Mouse (Mus musculus): ENCODE results near the gene Hoxd8.

Hoxd8 gene

GRCm38 (mm10) chr2:74704393-74704998, at the start of gene Hoxd8:
TSS of gene Hoxd8 (plus strand) at chr2:74704615.
- no peak for DNase-seq

- DNase-seq = no peak
Measured at GRCm38 (mm10) chr2:74654743-74655419, 49.5 kb upstream of the Hoxd8 start.

DNA sequence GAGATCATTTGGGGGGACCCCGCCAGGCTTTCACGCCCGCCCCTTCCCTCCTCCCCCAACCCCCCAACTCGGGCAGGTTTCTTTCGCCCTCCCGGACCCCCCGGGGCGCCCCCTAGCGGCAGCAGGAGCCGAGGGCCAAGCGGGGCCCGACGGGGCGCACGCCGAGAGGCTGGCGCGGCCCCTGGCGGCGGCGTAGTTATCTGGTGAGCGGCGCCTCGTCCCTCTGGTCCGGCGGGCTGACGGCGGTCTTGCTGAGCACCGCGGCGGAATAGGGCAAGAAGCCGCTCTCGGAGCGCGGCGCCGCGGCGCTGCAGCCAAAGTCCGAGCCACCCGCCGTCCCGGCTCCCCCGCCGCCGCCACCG, 49.0 kb upstream of the Hoxd8 start:
- peak in 1 of 2 experiments; percentile 39 for DNase-seq

- DNase-seq = peak; percentile 61 to 67
Measured at GRCm38 (mm10) chr2:74655821-74656631, 48.4 kb upstream of the Hoxd8 start.

- DNase-seq = peak in 1 of 2 experiments; percentile 19
Measured at GRCm38 (mm10) chr2:74656632-74657021, 47.8 kb upstream of the Hoxd8 start.

- peak; percentile 48 to 56 for DNase-seq
Measured at GRCm38 (mm10) chr2:74657251-74658023, 47.0 kb upstream of the Hoxd8 start.

DNA sequence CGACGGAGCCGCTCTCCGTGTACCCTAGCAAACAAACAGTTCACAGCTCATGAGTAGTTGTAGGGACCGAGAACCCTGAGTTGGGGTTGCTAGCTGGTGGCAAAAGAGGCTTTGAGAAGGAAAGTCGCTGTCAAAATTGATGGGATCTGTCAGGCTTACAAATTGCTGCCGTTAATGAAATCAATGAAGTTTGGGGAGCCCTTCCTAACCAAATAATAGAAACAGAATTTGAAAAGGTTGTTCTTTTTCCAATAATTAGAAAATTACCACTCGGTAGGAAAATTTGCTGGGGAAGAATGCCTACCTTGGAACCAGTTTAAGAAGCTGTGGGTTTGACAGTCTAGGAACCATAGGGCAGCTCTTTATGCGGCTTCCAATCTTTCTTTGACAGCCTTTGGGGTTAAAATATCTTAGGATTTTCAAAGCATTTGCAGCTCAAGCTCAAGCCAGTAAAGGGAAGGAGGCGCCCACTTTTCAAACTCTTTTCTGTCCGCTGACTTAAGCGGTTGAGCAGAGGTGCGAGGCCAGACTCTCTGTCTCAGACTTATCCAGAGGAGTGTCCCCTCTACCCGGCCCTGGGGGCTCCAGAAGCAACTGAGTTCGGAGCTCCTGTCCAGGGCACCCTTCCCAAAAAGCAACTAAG, 46.3 kb upstream of the Hoxd8 start:
- peak in 1 of 2 experiments; percentile 25 for DNase-seq

- peak in 1 of 2 experiments; percentile 28 for DNase-seq
Measured at GRCm38 (mm10) chr2:74658667-74659371, 45.6 kb upstream of the Hoxd8 start.

- peak in 1 of 2 experiments; percentile 20 for DNase-seq
Measured at GRCm38 (mm10) chr2:74659507-74660005, 44.9 kb upstream of the Hoxd8 start, which contains the start of gene Evx2. TSS of gene Evx2 (minus strand) at chr2:74659557.

DNA sequence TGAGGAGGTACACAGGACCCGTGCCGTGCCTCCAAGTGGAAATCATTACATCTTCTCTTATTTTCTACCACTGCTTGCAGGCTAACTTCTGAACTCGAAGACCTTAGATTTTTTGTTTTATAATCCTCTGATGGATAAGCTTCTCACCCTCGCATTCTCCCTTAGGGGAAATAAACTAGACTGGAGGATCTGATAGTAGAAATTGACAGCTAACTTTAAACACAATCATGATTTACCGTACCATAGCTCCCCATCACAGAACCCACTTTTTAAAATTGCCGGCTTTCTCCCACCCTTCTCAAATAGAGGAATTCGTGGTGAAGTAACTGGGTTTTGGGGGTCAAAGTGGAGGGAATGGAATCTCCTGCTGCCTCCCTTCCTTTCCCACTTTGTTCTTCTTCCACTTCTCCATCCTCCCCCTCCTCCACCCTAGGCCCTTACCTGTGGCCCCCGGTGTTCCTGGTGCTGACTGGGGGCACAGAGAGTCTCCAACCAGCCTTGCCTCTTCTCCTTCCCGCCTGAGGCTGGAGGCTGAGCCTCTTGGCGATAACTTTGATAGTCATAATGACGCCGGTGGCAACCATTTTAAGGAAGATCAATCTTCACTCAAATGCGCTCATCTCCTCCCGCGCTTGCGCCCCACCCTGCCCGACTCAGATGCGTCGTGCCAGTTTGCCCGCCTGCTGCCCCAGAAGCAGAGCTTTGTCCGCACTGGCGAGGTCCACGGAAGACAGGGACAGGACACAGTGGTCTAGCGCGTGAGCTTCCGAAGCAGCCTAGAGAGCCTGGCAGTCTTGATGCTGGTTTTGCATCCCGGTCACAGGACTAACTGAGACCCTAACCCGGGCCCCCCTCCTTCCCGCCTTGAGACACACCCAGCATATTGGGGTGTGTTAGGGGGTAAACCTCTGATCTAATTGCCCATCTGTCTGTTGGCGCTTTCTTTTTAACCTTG, 43.7 kb upstream of the Hoxd8 start:
- DNase-seq = peak in 1 of 2 experiments; percentile 20

- DNase-seq = peak in 1 of 2 experiments; percentile 21
Measured at GRCm38 (mm10) chr2:74661685-74662084, 42.7 kb upstream of the Hoxd8 start.

- DNase-seq = peak in 1 of 2 experiments; percentile 30
Measured at GRCm38 (mm10) chr2:74663291-74663925, 41.0 kb upstream of the Hoxd8 start.

DNA sequence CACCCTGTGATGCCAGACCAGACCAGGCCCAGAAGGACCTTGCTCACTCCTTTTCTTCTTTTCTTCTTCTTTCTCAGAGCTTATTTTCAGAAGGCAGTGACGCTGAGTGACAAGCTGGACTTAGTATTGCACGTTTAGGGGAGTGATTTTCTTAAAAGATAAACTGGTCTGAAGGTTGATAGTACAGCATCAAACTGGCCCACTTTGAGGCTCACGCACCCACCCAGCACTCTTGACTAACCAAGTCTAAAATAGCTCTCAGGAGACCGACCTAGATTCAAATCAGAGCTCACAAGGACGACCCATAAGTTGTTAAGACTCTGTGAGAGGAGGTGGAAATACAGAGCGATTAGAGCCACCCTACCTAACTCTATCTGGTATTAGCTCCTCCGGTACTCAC, 38.0 kb upstream of the Hoxd8 start:
- no peak for DNase-seq

DNA sequence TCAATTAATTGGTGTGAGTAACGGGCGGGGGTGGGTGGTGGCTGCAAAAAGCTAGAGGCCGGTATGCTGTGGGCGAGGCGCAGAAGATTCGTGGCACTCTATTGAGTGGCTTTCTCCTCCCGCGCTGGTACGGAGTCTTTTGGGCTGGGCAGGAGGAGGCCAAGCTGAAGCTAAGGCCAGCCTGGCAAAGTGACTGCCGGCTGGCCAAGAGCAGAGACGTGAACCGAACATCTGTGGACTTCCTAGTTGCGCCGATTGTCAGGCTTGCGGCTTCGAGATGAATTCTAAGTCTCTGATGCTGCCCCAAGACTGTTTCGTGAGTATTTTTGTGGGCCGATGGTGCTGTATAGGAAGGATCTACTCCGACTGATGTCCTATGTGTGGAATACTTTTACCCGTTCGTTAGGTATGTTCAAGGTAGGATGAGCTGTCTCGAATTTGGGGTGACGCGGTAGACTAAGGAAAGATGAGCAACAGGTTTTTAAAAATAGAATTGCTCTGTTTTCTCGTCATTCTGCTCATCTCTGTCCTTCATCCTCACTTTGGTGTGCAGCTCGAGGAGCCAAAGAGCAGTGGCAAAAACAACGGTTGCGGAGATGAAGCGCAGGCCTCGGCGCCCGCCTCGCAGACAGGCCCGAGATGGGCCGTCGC, 37.1 kb upstream of the Hoxd8 start:
- peak in 1 of 2 experiments; percentile 14 for DNase-seq

- DNase-seq = no peak
Measured at GRCm38 (mm10) chr2:74667842-74668357, 36.5 kb upstream of the Hoxd8 start, which contains the start of gene Hoxd13. TSS of gene Hoxd13 (plus strand) at chr2:74668310.

GRCm38 (mm10) chr2:74668370-74669229, 35.8 kb upstream of the Hoxd8 start:
- DNase-seq = peak; percentile 23 to 36

- DNase-seq = no peak
Measured at GRCm38 (mm10) chr2:74669230-74669578, 35.2 kb upstream of the Hoxd8 start.
